Mouse (Mus musculus): ENCODE measurements around the gene Uba52. TPM values are rescaled to one million over a fixed set of nuclear protein-coding genes. Genes with fewer than 3 reads are reported as not detected.

The Uba52 gene
- polyA plus RNA-seq, 1 experiment from 2014 or later, result 779 TPM

- H3K36me3 ChIP-seq, result peaks cover 57% of the 10 kb centered on the region
- peaks cover 30% of the 10 kb centered on the region for H3K4me1 ChIP-seq (replicated peaks)
- no peak overlapping the region for H3K4me2 ChIP-seq
- H3K27me3 ChIP-seq (replicated peaks), result no peaks in the 10 kb centered on the region
- H3K9me3 ChIP-seq (replicated peaks), result no peaks in the 10 kb centered on the region
- ATAC-seq (ENCODE audit: insufficient number of reproducible peaks, low FRiP score), result no peak
- H3K27ac ChIP-seq (ENCODE audit: poor library complexity, severe bottlenecking), result no peak overlapping the region
- no peak overlapping the region for H3K9ac ChIP-seq
- 97% methylated on average over 2 of the region's 2 CpGs for WGBS
- no peak overlapping the region for H3K4me3 ChIP-seq
Measured at GRCm38 (mm10) chr8:70530314-70530713, 19.7 kb upstream of the Uba52 start.

GRCm38 (mm10) chr8:70529741-70530161 lies 19.1 kb upstream of the Uba52 start:
- Histone ChIP-seq H3K9ac (peak overlapping the region; percentile 26; the same call in 1 of the 2 replicates), H3K4me2 (no peak overlapping the region), H3K27me3 (replicated peaks) (no peaks in the 10 kb centered on the region), H3K4me3 (no peak overlapping the region), H3K27ac (ENCODE audit: poor library complexity, severe bottlenecking) (no peak overlapping the region), H3K36me3 (peaks cover 51% of the 10 kb centered on the region), H3K4me1 (replicated peaks) (peaks cover 25% of the 10 kb centered on the region), H3K9me3 (replicated peaks) (no peaks in the 10 kb centered on the region)
- no peak for ATAC-seq (ENCODE audit: insufficient number of reproducible peaks, low FRiP score)
- WGBS, result 94% methylated on average over 3 of the region's 3 CpGs

DNA sequence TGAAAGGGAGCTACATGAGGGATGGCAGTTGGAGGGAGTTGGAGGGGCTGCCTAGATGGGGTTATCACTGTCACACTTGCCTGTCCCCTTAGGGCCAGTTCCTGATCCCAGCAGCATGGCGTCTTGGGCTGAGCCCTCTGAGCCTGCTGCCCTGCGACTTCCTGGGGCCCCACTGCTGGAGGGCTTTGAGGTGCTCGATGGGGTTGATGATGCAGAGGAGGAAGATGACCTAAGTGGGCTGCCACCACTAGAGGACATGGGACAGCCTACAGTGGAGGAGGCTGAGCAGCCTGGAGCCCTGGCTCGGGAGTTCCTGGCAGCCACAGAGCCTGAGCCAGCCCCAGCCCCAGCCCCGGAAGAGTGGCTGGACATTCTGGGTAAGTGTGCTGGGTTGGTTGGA lies 18.7 kb upstream of the Uba52 start:
- Histone ChIP-seq H3K4me1 (replicated peaks) (peaks cover 21% of the 10 kb centered on the region), H3K9ac (peak overlapping the region; percentile 26; the same call in 1 of the 2 replicates), H3K4me2 (no peak overlapping the region), H3K9me3 (replicated peaks) (no peaks in the 10 kb centered on the region), H3K36me3 (peaks cover 47% of the 10 kb centered on the region), H3K4me3 (no peak overlapping the region; the same call in 1 of the 2 replicates), H3K27ac (ENCODE audit: poor library complexity, severe bottlenecking) (no peak overlapping the region), H3K27me3 (replicated peaks) (no peaks in the 10 kb centered on the region)
- ATAC-seq (ENCODE audit: insufficient number of reproducible peaks, low FRiP score), result no peak
- 68% methylated on average over 5 of the region's 5 CpGs for WGBS

DNA sequence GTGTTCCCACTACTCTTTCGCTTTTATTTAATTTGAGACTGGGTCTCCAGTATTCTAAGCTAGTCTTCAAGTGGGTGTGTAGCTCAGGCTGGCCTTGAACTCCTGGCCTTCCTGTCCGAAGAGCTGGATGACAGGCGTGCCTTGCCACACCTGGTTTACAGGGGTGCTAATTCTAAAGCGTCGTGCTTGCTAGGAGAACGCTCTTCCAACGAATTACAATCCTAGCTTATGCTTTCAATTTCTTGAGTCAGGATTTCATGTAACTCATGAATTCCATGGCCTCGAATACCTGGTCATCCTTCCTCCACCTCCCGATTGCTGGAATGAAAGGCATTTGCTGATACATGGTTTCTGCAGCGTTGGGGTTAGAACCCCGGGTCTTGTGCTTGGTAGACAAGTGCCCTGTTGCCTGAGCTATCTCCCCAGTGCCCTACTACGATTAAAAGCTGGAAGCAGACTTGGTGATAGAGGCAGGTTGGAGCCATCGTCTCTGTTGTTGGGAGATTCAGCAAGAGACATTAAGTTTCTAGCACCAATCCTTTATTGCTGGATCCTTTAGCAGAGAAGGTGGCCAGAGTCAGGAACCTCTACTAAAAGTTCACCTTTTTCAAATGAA lies 17.7 kb upstream of the Uba52 start:
- Histone ChIP-seq H3K4me1 (replicated peaks) (peaks cover 23% of the 10 kb centered on the region), H3K27me3 (replicated peaks) (no peaks in the 10 kb centered on the region), H3K9me3 (replicated peaks) (no peaks in the 10 kb centered on the region), H3K9ac (peak overlapping the region; percentile 95), H3K36me3 (peaks cover 37% of the 10 kb centered on the region), H3K27ac (ENCODE audit: poor library complexity, severe bottlenecking) (peak overlapping the region; percentile 84), H3K4me2 (peak overlapping the region; percentile 74), H3K4me3 (peak overlapping the region; percentile 80)
- WGBS, result 20% methylated on average over 13 of the region's 13 CpGs
- ATAC-seq (ENCODE audit: insufficient number of reproducible peaks, low FRiP score), result no peak

DNA sequence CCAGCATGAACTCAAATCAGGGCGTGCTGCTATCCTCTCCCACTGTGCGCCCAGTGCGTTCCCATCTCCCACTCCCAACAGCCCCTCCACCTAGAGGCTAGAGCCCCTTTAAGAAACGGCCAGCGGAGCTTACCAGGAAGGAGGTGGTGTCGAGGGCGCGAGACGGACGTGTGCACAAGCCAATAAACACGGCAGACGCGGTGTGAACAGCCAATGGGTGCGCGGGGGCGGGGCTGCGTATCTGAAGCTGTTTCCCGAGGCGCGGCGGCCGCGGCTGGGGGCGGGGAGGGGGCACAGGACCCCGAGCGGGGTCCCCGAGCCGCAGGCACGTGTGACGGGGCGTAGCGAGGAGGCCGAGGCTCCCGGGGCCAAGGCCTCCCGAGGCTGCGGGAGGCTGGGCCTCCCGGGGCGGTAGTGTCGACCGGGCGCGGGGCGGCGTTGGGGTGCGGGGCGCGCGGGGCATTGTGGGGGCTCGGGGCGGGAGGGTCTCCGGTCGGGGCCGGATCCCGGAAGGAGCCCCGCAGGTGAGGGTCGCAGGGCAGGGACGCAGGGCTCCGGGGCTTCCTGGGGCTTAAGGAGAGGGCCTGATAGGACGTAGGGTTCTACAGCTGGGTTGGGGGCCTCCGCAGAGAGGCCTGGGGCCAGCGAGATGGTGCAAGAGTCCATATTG lies 17.0 kb upstream of the Uba52 start, which contains the start of the genes Fkbp8 and Kxd1:
TSS of gene Fkbp8 (plus strand) at position 213 of the 670 bp plus-strand sequence.
TSS of gene Kxd1 (minus strand) at position 445 of the 670 bp plus-strand sequence.
- no peaks in the 10 kb centered on the region for H3K27me3 ChIP-seq (replicated peaks)
- ATAC-seq (ENCODE audit: insufficient number of reproducible peaks, low FRiP score), result peak; percentile 92
- H3K27ac ChIP-seq (ENCODE audit: poor library complexity, severe bottlenecking), result peak within 1 kb of the TSS; percentile 84
- H3K9ac ChIP-seq, result peak within 1 kb of the TSS; percentile 95
- peaks cover 30% of the 10 kb centered on the region for H3K36me3 ChIP-seq
- H3K4me2 ChIP-seq, result peak within 1 kb of the TSS; percentile 74
- H3K4me1 ChIP-seq (replicated peaks), result peaks cover 24% of the 10 kb centered on the region
- peak within 1 kb of the TSS; percentile 80 for H3K4me3 ChIP-seq
- WGBS, result under 1% methylated on average over 57 of the region's 61 CpGs
- H3K9me3 ChIP-seq (replicated peaks), result no peaks in the 10 kb centered on the region

GRCm38 (mm10) chr8:70527111-70527511 lies 16.5 kb upstream of the Uba52 start:
- H3K4me1 ChIP-seq (replicated peaks), result peaks cover 28% of the 10 kb centered on the region
- H3K27ac ChIP-seq (ENCODE audit: poor library complexity, severe bottlenecking), result peak overlapping the region; percentile 84; the same call in 1 of the 2 replicates
- no peak for ATAC-seq (ENCODE audit: insufficient number of reproducible peaks, low FRiP score)
- peak overlapping the region; percentile 95 for H3K9ac ChIP-seq
- H3K4me3 ChIP-seq, result peak overlapping the region; percentile 80
- H3K9me3 ChIP-seq (replicated peaks), result no peaks in the 10 kb centered on the region
- H3K27me3 ChIP-seq (replicated peaks), result no peaks in the 10 kb centered on the region
- H3K36me3 ChIP-seq, result peaks cover 25% of the 10 kb centered on the region
- H3K4me2 ChIP-seq, result peak overlapping the region; percentile 74
- WGBS, result 2% methylated on average over 8 of the region's 8 CpGs

GRCm38 (mm10) chr8:70522592-70523403 lies 12.2 kb upstream of the Uba52 start:
- Histone ChIP-seq H3K9ac (peak overlapping the region; percentile 81), H3K9me3 (replicated peaks) (no peaks in the 10 kb centered on the region), H3K36me3 (peaks cover 19% of the 10 kb centered on the region), H3K27me3 (replicated peaks) (no peaks in the 10 kb centered on the region), H3K27ac (ENCODE audit: poor library complexity, severe bottlenecking) (peak overlapping the region; percentile 74), H3K4me1 (replicated peaks) (peaks cover 20% of the 10 kb centered on the region), H3K4me2 (peak overlapping the region; percentile 67), H3K4me3 (peak overlapping the region; percentile 65)
- under 1% methylated on average over 51 of the region's 51 CpGs for WGBS
- peak; percentile 86 for ATAC-seq (ENCODE audit: insufficient number of reproducible peaks, low FRiP score)

- peaks cover 46% of the 10 kb centered on the region for H3K36me3 ChIP-seq
- no peak overlapping the region for H3K4me2 ChIP-seq
- ATAC-seq (ENCODE audit: insufficient number of reproducible peaks, low FRiP score), result no peak
- peaks cover 12% of the 10 kb centered on the region for H3K4me1 ChIP-seq (replicated peaks)
- H3K9ac ChIP-seq, result no peak overlapping the region
- no peak overlapping the region for H3K27ac ChIP-seq (ENCODE audit: poor library complexity, severe bottlenecking)
- no peaks in the 10 kb centered on the region for H3K9me3 ChIP-seq (replicated peaks)
- WGBS, result 54% methylated on average over 2 of the region's 2 CpGs
- no peaks in the 10 kb centered on the region for H3K27me3 ChIP-seq (replicated peaks)
- H3K4me3 ChIP-seq, result no peak overlapping the region
Measured at GRCm38 (mm10) chr8:70519606-70520005, 9.0 kb upstream of the Uba52 start.

DNA sequence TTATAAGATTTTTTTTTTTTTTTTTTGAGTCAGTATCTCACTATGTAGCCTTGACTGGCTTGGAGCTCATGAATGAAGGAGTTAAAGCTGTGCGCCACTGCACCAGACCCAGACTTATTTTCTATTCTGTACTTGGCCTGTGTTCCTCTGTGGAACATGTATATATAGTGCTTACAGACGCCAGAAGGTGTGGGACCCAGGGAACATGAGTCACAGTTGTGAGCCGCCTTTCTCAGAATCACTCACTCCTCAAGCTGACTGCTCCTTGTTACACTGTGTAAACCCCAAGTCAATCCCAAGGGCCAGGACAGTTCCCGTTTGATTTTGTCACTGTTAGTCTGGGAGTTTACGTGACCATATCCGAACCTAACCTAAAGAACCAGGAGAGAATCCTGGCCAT lies 8.4 kb upstream of the Uba52 start:
- no peak for ATAC-seq (ENCODE audit: insufficient number of reproducible peaks, low FRiP score)
- peaks cover 12% of the 10 kb centered on the region for H3K4me1 ChIP-seq (replicated peaks)
- H3K36me3 ChIP-seq, result peaks cover 51% of the 10 kb centered on the region
- H3K9me3 ChIP-seq (replicated peaks), result no peaks in the 10 kb centered on the region
- H3K27me3 ChIP-seq (replicated peaks), result no peaks in the 10 kb centered on the region
- H3K4me2 ChIP-seq, result no peak overlapping the region
- no peak overlapping the region for H3K4me3 ChIP-seq
- WGBS, result 91% methylated on average over 6 of the region's 6 CpGs
- H3K27ac ChIP-seq (ENCODE audit: poor library complexity, severe bottlenecking), result no peak overlapping the region
- no peak overlapping the region for H3K9ac ChIP-seq

- no peak for ATAC-seq (ENCODE audit: insufficient number of reproducible peaks, low FRiP score)
- H3K36me3 ChIP-seq, result peaks cover 60% of the 10 kb centered on the region
- H3K27me3 ChIP-seq (replicated peaks), result no peaks in the 10 kb centered on the region
- 81% methylated on average over 10 of the region's 10 CpGs for WGBS
- no peak overlapping the region for H3K27ac ChIP-seq (ENCODE audit: poor library complexity, severe bottlenecking)
- H3K9me3 ChIP-seq (replicated peaks), result no peaks in the 10 kb centered on the region
- no peak overlapping the region for H3K4me3 ChIP-seq
- H3K4me1 ChIP-seq (replicated peaks), result peaks cover 14% of the 10 kb centered on the region
- no peak overlapping the region for H3K4me2 ChIP-seq
- H3K9ac ChIP-seq, result no peak overlapping the region
Measured at GRCm38 (mm10) chr8:70517940-70518643, 7.5 kb upstream of the Uba52 start.

Data from heart, embryonic 12.5 days (tissue).